Mouse (Mus musculus) erythroblast, embryonic 14.5 days (primary cell): ENCODE results near the gene Tmem131l.

Experiments
- GATA1 ChIP-seq: IDR thresholded peaks from 2 replicates; pipeline ENCODE4 v1.6.1; 2012; ENCODE audit warnings: low read length, inconsistent platforms, mixed read lengths
- TAL1 ChIP-seq: IDR thresholded peaks from 3 replicates; pipeline ENCODE4 v1.6.1; 2012; ENCODE audit warnings: low read length, inconsistent platforms, mixed read lengths

GRCm38 (mm10) chr3:83986740-83987139 is 53.2 kb downstream of the Tmem131l start:
- TF ChIP-seq GATA1 (no peak), TAL1 (no peak)
